Comparison of ENCODE assay signal across 8 mouse cellular contexts in the genomic region with DNA sequence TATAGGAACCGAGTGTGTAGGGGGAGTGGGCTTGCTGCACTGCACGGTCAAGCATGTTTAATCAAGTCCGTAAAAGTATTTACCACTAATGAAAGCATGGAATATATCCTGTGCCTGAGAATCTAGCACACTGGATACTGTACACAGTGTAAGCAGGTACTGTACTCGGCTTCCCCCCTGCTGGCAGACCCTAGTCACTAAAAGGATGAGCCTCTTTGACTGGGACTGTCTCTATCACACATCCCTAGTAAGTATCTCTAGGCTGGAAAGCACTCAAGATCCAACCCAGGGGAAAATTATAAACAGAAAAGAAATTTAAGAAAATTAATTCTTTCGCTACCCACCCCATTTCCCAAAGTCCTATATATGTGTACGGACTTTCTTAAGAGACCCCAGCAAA. TPM values are rescaled to one million over a fixed set of nuclear protein-coding genes. Genes with fewer than 3 reads are reported as not detected.
A peak's percentile ranks its signal among the peaks of the same experiment; 100 is the strongest.
DNase-seq lines count a peak whose midpoint lies in the region; ATAC-seq and TF ChIP-seq lines count a peak whose summit lies in the region.

No protein-coding gene starts in this region.

- in situ Hi-C loops in ES-E14 (cut with MboI; ENCODE audit: low sequenced_read_pairs in 2 of 2, unreplicated experiment in 2 of 2), result no loop called here

- H3K36me3 ChIP-seq in heart, embryonic 11.5 days (ENCODE audit: control insufficient read depth, insufficient read depth, low read length), result peaks cover 5% of the 10 kb centered on the region; the same call in 1 of the 2 replicates
- H3K36me3 ChIP-seq in ES-E14 (ENCODE audit: control insufficient read depth, insufficient read depth, low read length, poor library complexity, severe bottlenecking), result peaks cover 7% of the 10 kb centered on the region; the same call in 1 of the 2 replicates
- H3K36me3 ChIP-seq in embryonic facial prominence, embryonic 15.5 days, result peaks cover 10% of the 10 kb centered on the region; the same call in 1 of the 2 replicates
- no peaks in the 10 kb centered on the region for H3K36me3 ChIP-seq in intestine, postnatal 0 days (ENCODE audit: control insufficient read depth, insufficient read depth)
- H3K36me3 ChIP-seq in macrophage (ENCODE audit: inconsistent target), result no peaks in the 10 kb centered on the region
- no peaks in the 10 kb centered on the region for H3K36me3 ChIP-seq in stomach, embryonic 16.5 days (ENCODE audit: control insufficient read depth, insufficient read depth, low read length)

- WGBS in heart, embryonic 11.5 days (ENCODE audit: insufficient replicate concordance), result 32% methylated on average over 6 of the region's 6 CpGs
- WGBS in embryonic facial prominence, embryonic 15.5 days, result 11% methylated on average over 6 of the region's 6 CpGs
- WGBS in intestine, postnatal 0 days, result 18% methylated on average over 6 of the region's 6 CpGs
- 57% methylated on average over 6 of the region's 6 CpGs for WGBS in macrophage (ENCODE audit: missing documents)
- WGBS in stomach, embryonic 16.5 days, result 15% methylated on average over 6 of the region's 6 CpGs

- H3K4me2 ChIP-seq in heart, embryonic 11.5 days, result peak overlapping the region; percentile 87
- H3K4me2 ChIP-seq in embryonic facial prominence, embryonic 15.5 days (replicated peaks), result peak overlapping the region; percentile 95
- H3K4me2 ChIP-seq in intestine, postnatal 0 days (replicated peaks; ENCODE audit: low read depth), result peak overlapping the region; percentile 99
- peak overlapping the region; percentile 74 for H3K4me2 ChIP-seq in stomach, embryonic 16.5 days (ENCODE audit: low read depth, low read length)

- H3K9ac ChIP-seq in heart, embryonic 11.5 days (ENCODE audit: low read depth, low read length), result peak overlapping the region; percentile 100
- no peak overlapping the region for H3K9ac ChIP-seq in ES-E14 (ENCODE audit: insufficient read depth, low read depth, low read length, poor library complexity, severe bottlenecking)
- peak overlapping the region; percentile 95 for H3K9ac ChIP-seq in embryonic facial prominence, embryonic 15.5 days
- peak overlapping the region; percentile 91; the same call in 1 of the 2 replicates for H3K9ac ChIP-seq in intestine, postnatal 0 days (ENCODE audit: low read depth, low read length)
- peak overlapping the region; percentile 100 for H3K9ac ChIP-seq in stomach, embryonic 16.5 days (ENCODE audit: low read length)

- H3K27me3 ChIP-seq in heart, embryonic 11.5 days (ENCODE audit: control insufficient read depth, insufficient read depth, low read length), result no peaks in the 10 kb centered on the region
- H3K27me3 ChIP-seq in embryonic facial prominence, embryonic 15.5 days, result no peaks in the 10 kb centered on the region
- no peaks in the 10 kb centered on the region for H3K27me3 ChIP-seq in intestine, postnatal 0 days (replicated peaks; ENCODE audit: control insufficient read depth, insufficient read depth, low read length)
- no peaks in the 10 kb centered on the region for H3K27me3 ChIP-seq in stomach, embryonic 16.5 days (ENCODE audit: control insufficient read depth, insufficient read depth, low read length)

- no peak for DNase-seq in heart, postnatal 25 days (ENCODE audit: low spot score)
- peak; percentile 28 for DNase-seq in ES-E14 (ENCODE audit: low read depth, low spot score)
- DNase-seq in frontal cortex, postnatal 14 days (ENCODE audit: low spot score in 2 of 2), result no peak

- H3K79me2 ChIP-seq in macrophage (ENCODE audit: inconsistent target), result peaks cover 58% of the 10 kb centered on the region

- peak overlapping the region; percentile 97 for H3K27ac ChIP-seq in heart, embryonic 11.5 days (ENCODE audit: low read depth, low read length)
- no peak overlapping the region for H3K27ac ChIP-seq in ES-E14 (ENCODE audit: insufficient read depth, low read depth, low read length, poor library complexity, severe bottlenecking)
- peak overlapping the region; percentile 98 for H3K27ac ChIP-seq in embryonic facial prominence, embryonic 15.5 days (replicated peaks)
- H3K27ac ChIP-seq in intestine, postnatal 0 days (ENCODE audit: low read depth, low read length), result no peak overlapping the region
- no peak overlapping the region for H3K27ac ChIP-seq in macrophage
- peak overlapping the region; percentile 97; the same call in 1 of the 2 replicates for H3K27ac ChIP-seq in stomach, embryonic 16.5 days (ENCODE audit: low read length)

- peak; percentile 67 for TF ChIP-seq CTCF in intestine, postnatal 0 days (IDR thresholded peaks at IDR 0.05; ENCODE audit: low read depth)

- peak overlapping the region; percentile 98 for H3K4me3 ChIP-seq in heart, embryonic 11.5 days (ENCODE audit: low read depth, low read length)
- H3K4me3 ChIP-seq in ES-E14 (ENCODE audit: insufficient read depth in 1 of 2, low read depth in 1 of 2, low read length in 2 of 2, poor library complexity in 1 of 2, severe bottlenecking in 1 of 2), result peak overlapping the region; percentile 89 to 97
- H3K4me3 ChIP-seq in embryonic facial prominence, embryonic 15.5 days (replicated peaks), result peak overlapping the region; percentile 91
- peak overlapping the region; percentile 94 for H3K4me3 ChIP-seq in intestine, postnatal 0 days (ENCODE audit: low read depth, low read length)
- H3K4me3 ChIP-seq in macrophage (ENCODE audit: inconsistent target), result peak overlapping the region; percentile 59
- H3K4me3 ChIP-seq in stomach, embryonic 16.5 days (replicated peaks; ENCODE audit: low read length), result peak overlapping the region; percentile 97

- no peak for ATAC-seq in heart, embryonic 11.5 days (replicated peaks; ENCODE audit: insufficient number of reproducible peaks, low FRiP score, low TSS enrichment)
- no peak for ATAC-seq in embryonic facial prominence, embryonic 15.5 days (ENCODE audit: insufficient number of reproducible peaks, low FRiP score, low TSS enrichment, low read depth)
- no peak for ATAC-seq in intestine, postnatal 0 days
- no peak for ATAC-seq in stomach, embryonic 16.5 days (ENCODE audit: insufficient read depth, low FRiP score)

- no peaks in the 10 kb centered on the region for H3K9me3 ChIP-seq in heart, embryonic 11.5 days (replicated peaks; ENCODE audit: control insufficient read depth, low read length)
- H3K9me3 ChIP-seq in ES-E14 (ENCODE audit: control insufficient read depth, insufficient read depth, low read depth, low read length), result no peaks in the 10 kb centered on the region
- no peaks in the 10 kb centered on the region for H3K9me3 ChIP-seq in embryonic facial prominence, embryonic 15.5 days (replicated peaks)
- H3K9me3 ChIP-seq in intestine, postnatal 0 days (ENCODE audit: control insufficient read depth), result no peaks in the 10 kb centered on the region
- H3K9me3 ChIP-seq in stomach, embryonic 16.5 days (replicated peaks; ENCODE audit: control insufficient read depth, low read length), result no peaks in the 10 kb centered on the region

- H3K4me1 ChIP-seq in heart, embryonic 11.5 days (ENCODE audit: control insufficient read depth, insufficient read depth, low read length), result peaks cover 39% of the 10 kb centered on the region
- peaks cover 0 to 4% of the 10 kb centered on the region in 2 experiments; a peak in 1 of 4 replicates for H3K4me1 ChIP-seq in ES-E14 (ENCODE audit: control insufficient read depth in 2 of 2, insufficient read depth in 2 of 2, low read length in 2 of 2, poor library complexity in 1 of 2)
- peaks cover 11% of the 10 kb centered on the region for H3K4me1 ChIP-seq in embryonic facial prominence, embryonic 15.5 days
- H3K4me1 ChIP-seq in intestine, postnatal 0 days (replicated peaks; ENCODE audit: control insufficient read depth, insufficient read depth, low read length), result 0 out of 2 replicates have a peak, but pooled peaks cover 2% of the 10 kb centered on the region
- H3K4me1 ChIP-seq in stomach, embryonic 16.5 days (ENCODE audit: control insufficient read depth, insufficient read depth, low read length), result peaks cover 7% of the 10 kb centered on the region; the same call in 1 of the 2 replicates

- intact Hi-C loops in heart, postnatal 25 days (cut with DNase I), result loop anchor here (5.0 kb wide), 1 partner anchor 1031 kb away; the partner anchor contains the start of gene Sox4

TF ChIP-seq in ES-E14, 5 proteins besides CTCF, POLR2A, EP300 and RAD21:
- no peak for TF ChIP-seq ZC3H11A (IDR thresholded peaks at IDR 0.05; ENCODE audit: borderline replicate concordance, low read depth, low read length)
- TF ChIP-seq HCFC1 (IDR thresholded peaks at IDR 0.05; ENCODE audit: borderline replicate concordance, insufficient read depth, low read length), result no peak
- no peak for TF ChIP-seq MAFK (IDR thresholded peaks at IDR 0.05; ENCODE audit: insufficient read depth, low read depth, low read length)
- TF ChIP-seq ZNF384 (IDR thresholded peaks at IDR 0.05; ENCODE audit: low read depth, low read length), result no peak
- no peak for TF ChIP-seq CHD2 (IDR thresholded peaks at IDR 0.05; ENCODE audit: low read depth, low read length)

RNA-seq across cellular contexts. Expression of gene E2f3, which starts 2.8 kb away (rescaled TPM):
- 9.9 and 10.4 TPM in 2 replicates for polyA plus RNA-seq in heart, embryonic 11.5 days (2014; fragmentation: Nextera tagmentation; extraction: Ambion mirVana)
- total RNA-seq in heart, postnatal 25 days (2021), result 1 to 10 TPM; 5.3 to 5.6 TPM
- total RNA-seq in ES-E14 (2012; rRNA removed), result 12.5 and 15.5 TPM in 2 replicates
- polyA plus RNA-seq in embryonic facial prominence, embryonic 15.5 days (2015; fragmentation: Nextera tagmentation; extraction: Ambion mirVana), result 9.7 and 10.1 TPM in 2 replicates
- 4.2 and 4.4 TPM in 2 replicates for polyA plus RNA-seq in intestine, postnatal 0 days (2015; fragmentation: Nextera tagmentation; extraction: Ambion mirVana)
- 10 to 100 TPM; 10.6 to 20.9 (median 15.6) TPM for total RNA-seq in macrophage (2018; cell fraction: chromatin; rRNA removed)
- 10 to 100 TPM; 10.3 to 13.8 (median 11.1) TPM for total RNA-seq in macrophage (2018; cell fraction: cytosol; rRNA removed)
- 10 to 100 TPM; 14.8 to 34.6 (median 19.4) TPM for total RNA-seq in macrophage (2018; cell fraction: nucleus; rRNA removed)
- 7.9 to 14.8 TPM (median 8.2 TPM) in 3 replicates for polyA plus RNA-seq in macrophage (2018)
- polyA plus RNA-seq in stomach, embryonic 16.5 days (2015; fragmentation: Nextera tagmentation; extraction: Ambion mirVana), result 7.0 and 7.5 TPM in 2 replicates

Comparison
In these comparisons a context has a peak if more than half of its experiments do, and no peak if none do; other contexts are left out.
1. H3K27ac ChIP-seq: peak in heart, embryonic 11.5 days (single experiment), embryonic facial prominence, embryonic 15.5 days (single experiment) and stomach, embryonic 16.5 days (single experiment); none in ES-E14 (single experiment), intestine, postnatal 0 days (single experiment) and macrophage (single experiment).
2. Peak in every context shown above with its lines, with median percentiles within 50 percentile points of each other: H3K4me2 ChIP-seq and H3K4me3 ChIP-seq.